Mouse (Mus musculus): ENCODE data around the gene Ang5. TPM values are rescaled to one million over a fixed set of nuclear protein-coding genes. Genes with fewer than 3 reads are reported as not detected.

The Ang5 gene
- polyA plus RNA-seq, 1 experiment from 2014 or later, result not detected

Other genes starting within 250 kb of the Ang5 start
- gene Gm16506, start 229.6 kb upstream of the Ang5 start, polyA plus RNA-seq (2014; fragmentation: Nextera tagmentation; extraction: Ambion mirVana), result not detected in 2 replicates
- not detected in 2 replicates for gene Gm6526, start 209.2 kb upstream of the Ang5 start, polyA plus RNA-seq (2014; fragmentation: Nextera tagmentation; extraction: Ambion mirVana)
- not detected in 2 replicates for gene Gm8180, start 172.3 kb upstream of the Ang5 start, polyA plus RNA-seq (2014; fragmentation: Nextera tagmentation; extraction: Ambion mirVana)
- not detected in 2 replicates for gene Ear1, start 81.6 kb upstream of the Ang5 start, polyA plus RNA-seq (2014; fragmentation: Nextera tagmentation; extraction: Ambion mirVana)
- not detected in 2 replicates for gene Ear10, start 33.5 kb upstream of the Ang5 start, polyA plus RNA-seq (2014; fragmentation: Nextera tagmentation; extraction: Ambion mirVana)
- 20.5 and 21.7 TPM in 2 replicates for gene Gm8113, start 31.7 kb upstream of the Ang5 start, polyA plus RNA-seq (2014; fragmentation: Nextera tagmentation; extraction: Ambion mirVana)
- not detected in 2 replicates for gene Ang6, start 45.2 kb downstream of the Ang5 start, polyA plus RNA-seq (2014; fragmentation: Nextera tagmentation; extraction: Ambion mirVana)
- gene Ear2, start 145.6 kb downstream of the Ang5 start, polyA plus RNA-seq (2014; fragmentation: Nextera tagmentation; extraction: Ambion mirVana), result not detected in 2 replicates
- gene Gm3327, start 166.8 kb downstream of the Ang5 start, polyA plus RNA-seq (2014; fragmentation: Nextera tagmentation; extraction: Ambion mirVana), result not detected in 2 replicates
- not detected in 2 replicates for gene Gm8212, start 240.6 kb downstream of the Ang5 start, polyA plus RNA-seq (2014; fragmentation: Nextera tagmentation; extraction: Ambion mirVana)